Mouse (Mus musculus) embryonic fibroblast, embryonic 13.5 days (primary cell): ENCODE data around the gene Nelfcd.

Experiments
- CTCF ChIP-seq: IDR thresholded peaks from 2 replicates; pipeline ENCODE4 v1.5.1; 2011; ENCODE audit warnings: mild to moderate bottlenecking, control low read depth, low read length, moderate library complexity, borderline replicate concordance; ENCODE audit not compliant: insufficient read depth
- POLR2A ChIP-seq: IDR thresholded peaks from 2 replicates; pipeline ENCODE4 v1.6.1; 2011; ENCODE audit warnings: low read depth, mild to moderate bottlenecking, control low read depth, low read length, moderate library complexity

- TF ChIP-seq CTCF (no peak), POLR2A (no peak)
Measured at GRCm38 (mm10) chr2:174448405-174448804, 32.8 kb downstream of the Nelfcd start.
